Mouse (Mus musculus): ENCODE measurements around the gene Foxk2. TPM values are rescaled to one million over a fixed set of nuclear protein-coding genes. Genes with fewer than 3 reads are reported as not detected.

The Foxk2 gene
- polyA plus RNA-seq, 1 experiment: 41.7 TPM

- no peaks in the 10 kb centered on the region for H3K27me3 ChIP-seq (ENCODE audit: control insufficient read depth, insufficient read depth, insufficient read length)
- no peaks in the 10 kb centered on the region for H3K36me3 ChIP-seq (ENCODE audit: control insufficient read depth, insufficient read depth)
- no peak overlapping the region for H3ac ChIP-seq (ENCODE audit: control insufficient read depth, insufficient read length)
- no peaks in the 10 kb centered on the region for H3K79me2 ChIP-seq (ENCODE audit: control insufficient read depth, insufficient read depth)
- H3K4me3 ChIP-seq: no peak overlapping the region
- no peak overlapping the region for H3K4me2 ChIP-seq (ENCODE audit: low read depth)
- TF ChIP-seq POLR2AphosphoS2 (IDR thresholded peaks at IDR 0.05; ENCODE audit: insufficient read length, low read depth): no peak
- no peak for TF ChIP-seq CEBPB (IDR thresholded peaks at IDR 0.05; ENCODE audit: insufficient read depth, poor library complexity, severe bottlenecking)
- no peak for TF ChIP-seq POLR2A (IDR thresholded peaks at IDR 0.05; ENCODE audit: insufficient read length, low read depth)
- TF ChIP-seq MAX (IDR thresholded peaks at IDR 0.05; ENCODE audit: low read depth): no peak
- TF ChIP-seq MYOG (IDR thresholded peaks at IDR 0.05; ENCODE audit: control insufficient read depth in 1 of 3, insufficient read depth in 1 of 3, insufficient read length in 2 of 3, low read depth in 2 of 3): no peak
- no peak for TF ChIP-seq TCF3 (IDR thresholded peaks at IDR 0.05; ENCODE audit: insufficient read length, low read depth)
- no peak for TF ChIP-seq SRF (IDR thresholded peaks at IDR 0.05; ENCODE audit: control insufficient read depth, insufficient read length, low read depth)
- TF ChIP-seq MYOD1 (IDR thresholded peaks at IDR 0.05; ENCODE audit: control insufficient read depth in 1 of 3, insufficient read length in 2 of 3, low read depth in 2 of 3): no peak
- TF ChIP-seq E2F4 (IDR thresholded peaks at IDR 0.05; ENCODE audit: insufficient read depth): no peak
- TF ChIP-seq REST (IDR thresholded peaks at IDR 0.05; ENCODE audit: insufficient read depth, insufficient read length): no peak
- TF ChIP-seq USF1 (IDR thresholded peaks at IDR 0.05; ENCODE audit: low read depth): no peak
- TF ChIP-seq TCF12 (IDR thresholded peaks at IDR 0.05; ENCODE audit: insufficient read depth, poor library complexity, severe bottlenecking): no peak
Measured at GRCm38 (mm10) chr11:121232706-121233105, 27.1 kb upstream of the Foxk2 start.

- TF ChIP-seq USF1 (IDR thresholded peaks at IDR 0.05; ENCODE audit: low read depth) (no peak), REST (IDR thresholded peaks at IDR 0.05; ENCODE audit: insufficient read depth, insufficient read length) (no peak), MYOD1 (IDR thresholded peaks at IDR 0.05; ENCODE audit: control insufficient read depth in 1 of 3, insufficient read length in 2 of 3, low read depth in 2 of 3) (no peak), E2F4 (IDR thresholded peaks at IDR 0.05; ENCODE audit: insufficient read depth) (no peak), POLR2AphosphoS2 (IDR thresholded peaks at IDR 0.05; ENCODE audit: insufficient read length, low read depth) (no peak), TCF12 (IDR thresholded peaks at IDR 0.05; ENCODE audit: insufficient read depth, poor library complexity, severe bottlenecking) (no peak), SRF (IDR thresholded peaks at IDR 0.05; ENCODE audit: control insufficient read depth, insufficient read length, low read depth) (no peak), MAX (IDR thresholded peaks at IDR 0.05; ENCODE audit: low read depth) (no peak), POLR2A (IDR thresholded peaks at IDR 0.05; ENCODE audit: insufficient read length, low read depth) (no peak), TCF3 (IDR thresholded peaks at IDR 0.05; ENCODE audit: insufficient read length, low read depth) (no peak)
- Histone ChIP-seq H3K27me3 (ENCODE audit: control insufficient read depth, insufficient read depth, insufficient read length) (no peaks in the 10 kb centered on the region), H3K4me2 (ENCODE audit: low read depth) (peak overlapping the region; percentile 99), H3K36me3 (ENCODE audit: control insufficient read depth, insufficient read depth) (peaks cover 5% of the 10 kb centered on the region), H3ac (ENCODE audit: control insufficient read depth, insufficient read length) (no peak overlapping the region), H3K79me2 (ENCODE audit: control insufficient read depth, insufficient read depth) (no peaks in the 10 kb centered on the region), H3K4me3 (peak overlapping the region; percentile 61)
Measured at GRCm38 (mm10) chr11:121235475-121236238, 24.1 kb upstream of the Foxk2 start.

- Histone ChIP-seq H3K36me3 (ENCODE audit: control insufficient read depth, insufficient read depth) (peaks cover 5% of the 10 kb centered on the region), H3K79me2 (ENCODE audit: control insufficient read depth, insufficient read depth) (no peaks in the 10 kb centered on the region), H3K4me3 (peak within 1 kb of the TSS; percentile 61), H3K27me3 (ENCODE audit: control insufficient read depth, insufficient read depth, insufficient read length) (no peaks in the 10 kb centered on the region), H3ac (ENCODE audit: control insufficient read depth, insufficient read length) (peak within 1 kb of the TSS; percentile 81), H3K4me2 (ENCODE audit: low read depth) (peak within 1 kb of the TSS; percentile 99)
- peak; percentile 97 for TF ChIP-seq POLR2AphosphoS2 (IDR thresholded peaks at IDR 0.05; ENCODE audit: insufficient read length, low read depth)
- peak; percentile 56 for TF ChIP-seq SRF (IDR thresholded peaks at IDR 0.05; ENCODE audit: control insufficient read depth, insufficient read length, low read depth)
- no peak for TF ChIP-seq MYOD1 (IDR thresholded peaks at IDR 0.05; ENCODE audit: control insufficient read depth in 1 of 3, insufficient read length in 2 of 3, low read depth in 2 of 3)
- TF ChIP-seq CEBPB (IDR thresholded peaks at IDR 0.05; ENCODE audit: insufficient read depth, poor library complexity, severe bottlenecking): no peak
- peak; percentile 13 for TF ChIP-seq REST (IDR thresholded peaks at IDR 0.05; ENCODE audit: insufficient read depth, insufficient read length)
- peak in 1 of 3 experiments; percentile 27 for TF ChIP-seq MYOG (IDR thresholded peaks at IDR 0.05; ENCODE audit: control insufficient read depth in 1 of 3, insufficient read depth in 1 of 3, insufficient read length in 2 of 3, low read depth in 2 of 3)
- peak; percentile 97 for TF ChIP-seq POLR2A (IDR thresholded peaks at IDR 0.05; ENCODE audit: insufficient read length, low read depth)
- no peak for TF ChIP-seq E2F4 (IDR thresholded peaks at IDR 0.05; ENCODE audit: insufficient read depth)
Measured at GRCm38 (mm10) chr11:121236564-121237344, 23.0 kb upstream of the Foxk2 start, which contains the start of gene Narf. Gene Narf (plus strand): TSS chr11:121237253.

- TF ChIP-seq TCF3 (IDR thresholded peaks at IDR 0.05; ENCODE audit: insufficient read length, low read depth): no peak
- no peak for TF ChIP-seq CEBPB (IDR thresholded peaks at IDR 0.05; ENCODE audit: insufficient read depth, poor library complexity, severe bottlenecking)
- peak; percentile 83 for TF ChIP-seq USF1 (IDR thresholded peaks at IDR 0.05; ENCODE audit: low read depth)
- no peak for TF ChIP-seq POLR2A (IDR thresholded peaks at IDR 0.05; ENCODE audit: insufficient read length, low read depth)
- TF ChIP-seq MYOD1 (IDR thresholded peaks at IDR 0.05; ENCODE audit: control insufficient read depth in 1 of 3, insufficient read length in 2 of 3, low read depth in 2 of 3): peak in 2 of 3 experiments; percentile 5 to 53
- TF ChIP-seq SRF (IDR thresholded peaks at IDR 0.05; ENCODE audit: control insufficient read depth, insufficient read length, low read depth): no peak
Measured at GRCm38 (mm10) chr11:121237345-121238128, 22.3 kb upstream of the Foxk2 start.

More at GRCm38 (mm10) chr11:121237345-121238128, 22.3 kb upstream of the Foxk2 start:
- peak overlapping the region; percentile 81 for H3ac ChIP-seq (ENCODE audit: control insufficient read depth, insufficient read length)
- H3K79me2 ChIP-seq (ENCODE audit: control insufficient read depth, insufficient read depth): no peaks in the 10 kb centered on the region
- peak overlapping the region; percentile 61 for H3K4me3 ChIP-seq
- no peaks in the 10 kb centered on the region for H3K27me3 ChIP-seq (ENCODE audit: control insufficient read depth, insufficient read depth, insufficient read length)
- peak overlapping the region; percentile 90 for H3K4me2 ChIP-seq (ENCODE audit: low read depth)
- peaks cover 8% of the 10 kb centered on the region for H3K36me3 ChIP-seq (ENCODE audit: control insufficient read depth, insufficient read depth)
